Mouse (Mus musculus) ES-Bruce4 (cell line): ENCODE data around the gene Stn1. TPM values are rescaled to one million over a fixed set of nuclear protein-coding genes. Genes with fewer than 3 reads are reported as not detected.

Experiments used
- H3K27ac ChIP-seq: 2 replicates; pipeline ENCODE4 v1.5.1; 2012; ENCODE audit warnings: low read length, inconsistent platforms; ENCODE audit not compliant: insufficient read depth
- H3K27me3 ChIP-seq: 2 replicates; pipeline ENCODE4 v1.6.1; 2012; ENCODE audit warnings: mild to moderate bottlenecking, low read length, inconsistent platforms; ENCODE audit not compliant: control insufficient read depth, poor library complexity, insufficient read depth, severe bottlenecking
- H3K36me3 ChIP-seq: 2 replicates; pipeline ENCODE4 v1.6.1; 2012; ENCODE audit warnings: inconsistent platforms, mild to moderate bottlenecking, low read length, moderate library complexity; ENCODE audit not compliant: control insufficient read depth, poor library complexity, insufficient read depth, severe bottlenecking
- H3K4me1 ChIP-seq: one replicate; pipeline ENCODE4 v1.8.1; 2011; ENCODE audit warnings: low read length; ENCODE audit not compliant: control insufficient read depth, insufficient read depth
- H3K4me3 ChIP-seq: 2 replicates; pipeline ENCODE4 v1.5.1; 2011; ENCODE audit warnings: low read depth, mild to moderate bottlenecking, low read length
- H3K9ac ChIP-seq: 2 replicates; pipeline ENCODE4 v1.6.1; 2012; ENCODE audit warnings: low read depth, mild to moderate bottlenecking, inconsistent platforms; ENCODE audit not compliant: poor library complexity, severe bottlenecking
- H3K9me3 ChIP-seq: replicated peaks from 2 replicates; pipeline ENCODE4 v1.6.1; 2012; ENCODE audit warnings: mild to moderate bottlenecking, low read length, inconsistent platforms; ENCODE audit not compliant: control insufficient read depth, poor library complexity, insufficient read depth, severe bottlenecking
- CTCF ChIP-seq: IDR thresholded peaks from one replicate; pipeline ENCODE4 v1.8.1; 2011; ENCODE audit warnings: low read depth, low read length
- EP300 ChIP-seq: IDR thresholded peaks from 2 replicates; pipeline ENCODE4 v1.6.1; 2011; ENCODE audit warnings: low read depth, low read length; ENCODE audit not compliant: insufficient read depth
- POLR2A ChIP-seq: IDR thresholded peaks from one replicate; pipeline ENCODE4 v1.8.1; 2011; ENCODE audit warnings: low read length; ENCODE audit not compliant: insufficient read depth
- polyA plus RNA-seq: library from polyadenylated mRNA; stranded (reverse); fragments of >200 nt; gene quantifications from 2 replicates; pipeline ENCODE4 v1.2.4, GENCODE M21; 2011; ENCODE audit warnings: low read depth; ENCODE audit not compliant: missing spikeins, insufficient read depth, insufficient read length

Stn1 gene
- polyA plus RNA-seq, 1 experiment: 41.4 TPM

DNA sequence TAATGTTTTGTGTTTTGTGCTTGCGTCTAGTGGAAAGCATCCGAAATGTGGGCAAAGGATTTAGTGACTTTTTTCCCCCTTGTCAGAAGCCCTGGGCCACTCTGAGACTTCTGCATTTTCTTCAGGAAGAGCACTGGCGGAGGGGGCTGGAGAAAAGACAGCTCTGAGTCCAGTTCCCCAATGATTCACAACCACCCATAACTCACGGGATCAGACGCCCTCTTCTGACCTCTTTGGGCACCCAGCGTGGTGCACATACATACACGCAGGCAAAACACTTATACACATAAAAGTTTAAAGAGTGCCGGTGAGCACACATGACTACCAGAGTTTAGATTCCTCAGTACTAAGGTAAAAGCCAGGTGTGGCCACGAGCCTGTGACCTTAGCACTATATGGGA, 71.8 kb downstream of the Stn1 start:
- H3K27ac ChIP-seq: no peak overlapping the region

DNA sequence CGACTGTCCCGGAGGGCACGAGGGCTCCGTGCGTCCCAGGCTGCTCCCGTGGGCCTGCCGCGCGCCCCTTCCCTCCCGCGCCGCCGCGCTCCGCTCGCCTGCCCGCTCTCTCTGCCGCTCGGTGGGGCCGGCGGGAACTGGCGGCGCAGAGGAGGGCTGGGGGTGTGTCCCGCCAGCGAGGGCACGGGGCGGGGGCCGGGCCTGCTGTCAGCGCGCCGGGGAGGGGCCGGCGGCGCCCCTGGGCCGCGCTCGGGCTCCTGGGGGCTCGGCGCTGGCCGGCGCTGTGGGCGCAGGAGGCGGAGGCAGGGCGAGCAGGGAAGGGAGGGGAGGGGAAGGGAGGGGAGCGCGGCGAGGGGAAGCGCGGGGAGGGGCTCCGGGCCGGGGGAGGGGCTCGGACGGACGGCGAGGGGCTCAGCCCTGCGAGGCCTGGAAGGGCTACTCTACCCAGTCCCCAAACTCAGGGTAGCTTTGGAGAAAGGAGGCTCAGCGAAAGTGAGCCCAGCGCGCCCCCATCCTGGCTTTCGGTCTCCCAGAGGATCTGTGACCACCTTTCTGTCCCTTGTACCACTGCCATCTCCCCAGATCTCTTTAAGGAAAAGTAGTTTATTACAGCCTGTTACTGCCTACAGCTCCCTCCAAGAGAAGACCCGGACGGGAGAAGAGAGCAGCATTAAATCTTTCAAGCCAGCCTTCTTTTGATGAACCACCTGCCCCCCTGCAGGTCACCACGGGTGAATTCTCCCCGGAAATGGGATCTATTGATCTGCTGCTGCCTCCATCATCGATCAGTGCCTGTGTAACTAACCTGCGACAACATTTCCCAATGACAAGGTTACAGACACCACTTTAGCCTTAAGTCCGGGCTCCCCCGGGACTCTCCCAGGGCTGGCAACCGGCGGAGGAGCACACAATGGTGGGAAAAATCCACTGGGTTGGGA, 72.7 kb downstream of the Stn1 start, which contains the start of gene Sh3pxd2a:
Gene Sh3pxd2a (minus strand): TSS at position 98 of the 938 bp plus-strand sequence.
- no peaks in the 10 kb centered on the region for H3K9me3 ChIP-seq
- H3K27me3 ChIP-seq: no peaks in the 10 kb centered on the region
- no peaks in the 10 kb centered on the region for H3K4me1 ChIP-seq
- no peaks in the 10 kb centered on the region for H3K36me3 ChIP-seq
- H3K4me3 ChIP-seq: peak within 1 kb of the TSS; percentile 82
- TF ChIP-seq CTCF (no peak), EP300 (no peak), POLR2A (no peak)
- no peak within 1 kb of the TSS for H3K27ac ChIP-seq
- peak within 1 kb of the TSS; percentile 64 for H3K9ac ChIP-seq

More for the DNA sequence above, 71.8 kb downstream of the Stn1 start:
- no peaks in the 10 kb centered on the region for H3K36me3 ChIP-seq
- TF ChIP-seq CTCF: peak; percentile 57
- TF ChIP-seq EP300: no peak
- no peaks in the 10 kb centered on the region for H3K4me1 ChIP-seq
- H3K27me3 ChIP-seq: no peaks in the 10 kb centered on the region; the same call in 1 of the 2 replicates
- no peaks in the 10 kb centered on the region for H3K9me3 ChIP-seq
- H3K4me3 ChIP-seq: no peak overlapping the region
- no peak overlapping the region for H3K9ac ChIP-seq

DNA sequence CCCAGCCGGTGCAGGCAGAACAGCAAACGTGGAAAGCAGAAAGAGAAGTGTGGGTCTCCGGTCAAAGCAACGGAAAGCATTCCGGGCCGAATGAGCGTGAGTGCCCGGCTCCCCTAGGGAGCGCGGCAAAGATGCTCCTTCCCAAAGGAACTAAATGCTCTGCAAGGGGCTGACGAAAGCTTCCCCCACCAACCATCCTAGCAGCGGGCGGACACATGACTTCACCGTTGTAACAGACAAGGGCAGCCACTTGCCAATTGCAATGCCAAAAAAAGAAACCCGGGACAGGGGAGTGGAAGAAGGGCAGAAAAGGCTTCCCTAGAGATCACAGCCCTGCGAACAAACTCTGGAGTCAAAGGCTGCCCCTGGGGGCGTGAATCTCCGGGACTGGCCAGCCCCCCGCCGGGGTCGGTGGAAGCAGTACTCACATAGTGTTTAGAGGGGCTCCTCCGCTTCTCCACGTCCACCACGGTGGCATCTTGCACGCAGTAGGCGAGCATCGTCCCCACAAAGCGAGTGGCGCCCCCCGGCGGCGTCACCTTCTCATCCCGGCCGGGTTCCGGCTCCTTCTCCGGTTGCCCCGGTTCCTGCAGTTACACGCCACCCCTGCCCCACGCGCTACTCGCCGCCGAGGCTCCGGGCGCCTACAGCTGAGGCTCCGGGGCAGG, 73.5 kb downstream of the Stn1 start:
- Histone ChIP-seq H3K27me3 (no peaks in the 10 kb centered on the region), H3K9ac (peak overlapping the region; percentile 64), H3K4me3 (peak overlapping the region; percentile 82), H3K36me3 (no peaks in the 10 kb centered on the region), H3K27ac (no peak overlapping the region), H3K9me3 (no peaks in the 10 kb centered on the region), H3K4me1 (no peaks in the 10 kb centered on the region)
- no peak for TF ChIP-seq POLR2A
- TF ChIP-seq EP300: no peak
- TF ChIP-seq CTCF: peak; percentile 68

DNA sequence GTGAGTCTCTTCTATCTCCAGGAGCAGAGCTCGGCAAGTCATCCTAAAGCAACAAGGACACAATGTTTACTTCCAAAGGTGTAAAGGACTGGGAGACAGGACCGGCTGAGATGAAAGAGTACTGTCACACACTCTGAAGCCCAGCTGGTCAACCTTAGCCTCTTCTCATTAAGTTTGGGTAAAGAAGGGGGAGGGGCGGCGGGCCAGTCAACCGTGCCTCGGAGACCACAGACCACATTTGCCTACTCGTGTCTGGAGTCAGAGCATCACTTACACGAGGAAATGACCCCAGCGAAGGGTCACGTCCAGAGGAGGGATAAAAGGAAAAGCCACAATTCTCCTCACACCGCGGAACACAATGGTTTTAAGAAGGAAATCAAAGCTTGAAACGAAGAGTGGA, 74.1 kb downstream of the Stn1 start:
- H3K9ac ChIP-seq: peak overlapping the region; percentile 64
- TF ChIP-seq POLR2A (no peak), CTCF (no peak), EP300 (no peak)
- H3K36me3 ChIP-seq: no peaks in the 10 kb centered on the region
- H3K4me3 ChIP-seq: peak overlapping the region; percentile 82
- no peaks in the 10 kb centered on the region for H3K9me3 ChIP-seq
- H3K27ac ChIP-seq: no peak overlapping the region
- H3K27me3 ChIP-seq: no peaks in the 10 kb centered on the region
- no peaks in the 10 kb centered on the region for H3K4me1 ChIP-seq

DNA sequence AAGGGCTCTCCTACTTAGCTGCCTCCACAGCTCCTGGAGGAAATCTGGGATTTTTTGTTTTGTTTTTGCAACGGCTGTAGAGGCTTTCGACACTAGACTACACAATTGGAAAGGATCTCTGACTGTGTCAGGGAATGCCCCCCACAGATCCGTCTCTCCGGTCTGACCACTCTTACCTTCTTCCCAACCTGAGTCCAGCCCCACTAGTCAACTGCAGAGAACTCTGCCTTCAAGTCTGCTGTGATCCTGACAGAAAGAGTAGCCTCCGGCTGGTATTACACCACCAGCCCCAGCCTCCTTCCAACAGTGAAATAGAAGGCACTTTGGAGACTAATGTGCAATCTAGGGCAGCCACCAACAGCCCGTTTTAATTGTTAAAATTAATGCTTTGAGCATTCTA, 74.6 kb downstream of the Stn1 start:
- Histone ChIP-seq H3K4me1 (no peaks in the 10 kb centered on the region), H3K9me3 (no peaks in the 10 kb centered on the region), H3K27me3 (no peaks in the 10 kb centered on the region), H3K4me3 (no peak overlapping the region), H3K36me3 (no peaks in the 10 kb centered on the region), H3K9ac (no peak overlapping the region), H3K27ac (no peak overlapping the region)
- TF ChIP-seq CTCF (no peak), POLR2A (no peak)

DNA sequence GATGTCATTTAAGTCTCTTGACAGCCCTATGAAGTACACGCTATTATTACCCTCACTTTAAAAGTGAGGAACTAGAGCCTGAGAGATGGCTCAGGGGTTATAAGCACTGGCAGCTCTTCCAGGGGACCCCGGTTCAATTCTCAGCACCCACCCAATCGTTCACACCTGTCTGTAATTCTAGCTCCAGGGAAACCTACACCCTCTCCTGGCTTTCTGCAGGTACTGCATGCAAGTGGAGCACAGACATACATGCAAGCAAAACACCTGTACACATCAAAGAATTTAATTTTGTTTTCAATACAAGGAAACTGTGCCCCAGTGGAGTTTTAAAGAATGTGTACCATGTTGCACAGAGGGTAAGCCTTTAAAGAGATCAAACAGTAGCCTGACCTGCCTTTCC, 75.5 kb downstream of the Stn1 start:
- H3K27ac ChIP-seq: no peak overlapping the region
- no peaks in the 10 kb centered on the region for H3K27me3 ChIP-seq
- no peaks in the 10 kb centered on the region for H3K4me1 ChIP-seq
- no peak overlapping the region for H3K4me3 ChIP-seq
- H3K9me3 ChIP-seq: no peaks in the 10 kb centered on the region
- H3K36me3 ChIP-seq: no peaks in the 10 kb centered on the region
- no peak overlapping the region for H3K9ac ChIP-seq
- TF ChIP-seq EP300 (no peak), CTCF (peak; percentile 19)
